Mouse (Mus musculus): ENCODE measurements around the gene Umodl1.

Gene Umodl1

DNA sequence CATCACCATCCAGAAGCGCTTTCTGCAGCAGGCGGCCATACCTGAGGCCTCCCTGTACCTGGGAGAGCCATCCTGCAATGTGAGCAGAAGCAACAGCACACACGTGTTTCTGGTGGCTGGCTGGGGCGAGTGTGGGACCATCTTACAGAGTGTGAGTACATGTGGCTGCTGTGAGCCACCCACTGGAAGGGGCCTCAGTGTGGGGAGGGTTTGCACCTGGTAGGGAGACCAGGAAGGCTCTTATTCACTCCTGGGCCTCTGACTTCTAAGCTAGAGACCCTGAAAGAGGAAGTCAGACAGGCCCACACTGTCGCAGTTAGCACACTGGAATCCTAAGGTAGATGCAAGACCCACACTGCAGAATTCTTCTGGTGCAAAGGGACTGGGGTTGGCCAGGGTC, 41.9 kb downstream of the Umodl1 start:
- in situ Hi-C loops (cut with MboI, MseI), result no loop called here

DNA sequence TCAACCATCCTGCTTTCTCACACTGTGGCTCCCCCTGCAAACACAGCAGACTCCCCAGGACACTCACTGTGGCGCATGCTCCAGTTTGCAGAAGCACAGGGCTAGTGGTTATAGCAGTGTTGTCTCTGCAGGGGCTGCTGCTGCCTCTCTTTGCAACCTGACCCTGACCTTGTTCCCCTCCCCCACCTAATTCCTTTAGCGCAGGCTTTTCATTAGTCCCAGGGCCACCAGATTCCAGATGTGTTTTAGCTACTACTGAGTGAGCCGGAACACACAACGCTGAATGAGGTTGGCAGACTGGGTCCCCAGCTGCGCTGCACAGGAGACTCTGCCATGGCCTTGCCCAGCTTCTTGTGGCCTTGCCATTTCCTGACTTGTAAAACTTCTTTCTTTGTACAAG, 46.5 kb downstream of the Umodl1 start:
- in situ Hi-C loops (cut with MboI, MseI), result no loop called here

GRCm38 (mm10) chr17:31002613-31003012, 48.2 kb downstream of the Umodl1 start:
- in situ Hi-C loops (cut with MboI, MseI), result no loop called here

GRCm38 (mm10) chr17:31005284-31005683, 50.8 kb downstream of the Umodl1 start:
- in situ Hi-C loops (cut with MboI, MseI), result no loop called here

GRCm38 (mm10) chr17:31007357-31007756, 52.9 kb downstream of the Umodl1 start:
- in situ Hi-C loops (cut with MboI, MseI), result no loop called here

GRCm38 (mm10) chr17:31008416-31008815, 54.0 kb downstream of the Umodl1 start:
- in situ Hi-C loops (cut with MboI, MseI), result no loop called here

DNA sequence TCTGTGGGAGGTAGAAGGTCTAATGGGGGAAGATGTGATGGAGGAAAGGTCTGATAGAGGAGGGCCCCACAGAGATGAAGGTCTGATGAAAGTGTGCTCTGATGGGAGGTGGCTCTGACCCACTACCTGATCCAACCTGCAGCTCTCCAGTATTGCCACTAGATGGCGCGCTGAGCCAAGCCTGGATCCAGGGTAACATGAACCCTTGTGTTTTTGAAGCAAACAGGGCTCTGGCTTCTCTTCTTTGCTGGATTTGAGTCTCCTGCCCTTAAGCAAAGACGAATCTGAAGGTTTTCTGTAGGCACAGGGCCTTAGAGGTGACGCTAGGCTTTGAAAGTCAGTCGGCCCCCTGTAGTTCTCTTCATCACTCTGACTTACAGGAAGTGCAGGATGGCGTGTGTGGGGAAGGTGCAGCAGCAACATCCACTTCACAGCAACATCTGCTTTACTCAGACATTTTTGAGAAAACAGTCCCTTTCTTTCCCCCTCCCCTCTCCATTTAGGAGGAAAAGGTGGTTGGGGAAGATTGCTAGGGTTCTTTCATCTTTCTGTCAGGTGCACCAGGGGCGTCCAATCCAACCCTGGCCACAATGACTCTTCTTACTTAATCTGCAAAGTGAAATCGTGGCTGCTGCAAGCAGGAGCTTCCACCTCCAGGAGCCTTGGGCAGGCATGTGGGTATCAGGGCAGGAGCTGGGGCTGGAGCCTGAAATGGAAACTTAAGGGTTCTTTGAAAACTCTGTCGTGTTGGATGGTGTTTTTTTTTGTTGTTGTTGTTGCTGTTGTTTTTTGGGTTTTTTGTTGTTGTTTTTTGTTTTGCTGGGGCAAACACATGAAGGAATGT, 57.3 kb downstream of the Umodl1 start:
- in situ Hi-C loops (cut with MboI, MseI), result loop anchor here (5.0 kb wide), 1 partner anchor 106 kb away; no protein-coding TSS in a partner anchor

DNA sequence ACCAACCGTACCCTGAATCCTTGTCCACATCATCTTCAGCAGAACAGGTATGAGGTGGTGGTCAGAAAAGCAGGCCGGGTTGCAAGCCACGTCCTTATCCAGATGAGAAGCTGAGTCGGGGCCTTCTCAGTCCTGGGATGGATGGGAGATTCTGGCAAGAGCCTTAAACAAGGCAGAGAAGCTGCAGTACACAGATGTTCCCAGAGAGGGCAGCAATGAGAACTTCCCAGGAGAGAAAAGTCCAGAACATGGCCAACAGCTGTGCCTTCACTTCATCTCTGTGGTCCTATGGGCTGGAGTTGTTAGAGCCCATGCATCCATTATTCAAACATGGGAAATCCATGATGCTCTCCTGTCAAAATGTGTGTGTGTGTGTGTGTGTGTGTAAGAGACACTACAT, 63.8 kb downstream of the Umodl1 start:
- in situ Hi-C loops (cut with MboI, MseI), result no loop called here

- in situ Hi-C loops (cut with MboI, MseI), result no loop called here
Observed at GRCm38 (mm10) chr17:31019505-31019904, 65.1 kb downstream of the Umodl1 start.

- in situ Hi-C loops (cut with MboI, MseI), result no loop called here
Observed at GRCm38 (mm10) chr17:31020078-31020477, 65.6 kb downstream of the Umodl1 start.

GRCm38 (mm10) chr17:31021276-31021675, 66.8 kb downstream of the Umodl1 start:
- in situ Hi-C loops (cut with MboI, MseI), result no loop called here

DNA sequence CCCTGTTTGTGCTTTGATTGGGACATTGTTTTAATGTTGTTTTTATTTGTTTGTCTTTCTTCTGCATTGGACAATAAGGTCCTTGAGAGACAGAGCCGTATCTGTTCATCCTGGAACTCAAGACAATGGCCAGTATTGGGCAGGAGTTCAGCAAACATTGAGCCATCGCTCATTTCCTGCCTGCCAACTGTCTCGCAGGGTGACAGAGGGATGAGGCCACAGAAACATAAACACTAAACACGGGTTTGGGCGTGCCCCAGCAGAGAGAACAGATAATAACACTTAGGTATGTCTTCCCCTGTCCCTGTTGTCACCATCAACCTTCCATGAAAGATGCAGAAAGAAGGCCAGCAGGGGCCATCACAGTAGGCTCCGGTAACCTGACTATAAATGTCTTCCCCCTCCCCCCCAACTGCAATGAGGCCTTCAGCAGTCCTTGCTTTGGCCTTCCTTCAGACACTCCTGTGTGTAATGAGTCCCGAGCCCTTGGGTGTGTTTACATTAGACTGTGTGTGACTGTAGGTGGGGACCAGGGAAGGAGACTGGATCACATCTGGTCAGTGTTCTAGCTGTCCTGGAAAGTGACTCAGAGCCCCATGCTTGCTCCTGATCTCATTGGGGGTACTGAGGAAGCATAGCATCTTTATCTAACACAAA, 69.8 kb downstream of the Umodl1 start:
- in situ Hi-C loops (cut with MboI, MseI), result no loop called here

GRCm38 (mm10) chr17:31024782-31025125, 70.3 kb downstream of the Umodl1 start:
- in situ Hi-C loops (cut with MboI, MseI), result no loop called here

- in situ Hi-C loops (cut with MboI, MseI), result no loop called here
Observed at GRCm38 (mm10) chr17:31026986-31027385, 72.5 kb downstream of the Umodl1 start.

DNA sequence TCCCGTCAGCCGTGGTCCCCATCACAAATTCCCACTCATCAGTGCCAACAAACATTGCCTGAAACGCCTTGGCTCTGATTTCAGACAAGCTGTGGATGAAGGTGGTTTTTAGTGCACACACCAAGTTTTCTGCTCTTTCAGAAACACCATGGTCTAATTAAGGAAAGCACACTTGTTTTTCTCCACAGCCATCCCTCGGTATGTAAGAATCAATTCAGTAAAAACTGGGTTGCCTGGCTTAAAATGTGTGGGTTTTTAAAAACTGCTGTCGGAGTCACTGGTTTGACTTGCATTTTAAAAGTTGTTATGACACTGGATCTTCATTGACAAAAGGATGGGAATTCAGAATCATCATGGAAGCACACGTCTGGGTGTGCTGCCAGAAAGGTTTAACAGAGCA, 73.3 kb downstream of the Umodl1 start:
- in situ Hi-C loops (cut with MboI, MseI), result no loop called here

GRCm38 (mm10) chr17:31028821-31029370, 74.5 kb downstream of the Umodl1 start:
- in situ Hi-C loops (cut with MboI, MseI), result no loop called here

GRCm38 (mm10) chr17:31029407-31029806, 75.0 kb downstream of the Umodl1 start:
- in situ Hi-C loops (cut with MboI, MseI), result no loop called here

- in situ Hi-C loops (cut with MboI, MseI), result loop anchor here (5.0 kb wide), 1 partner anchor 45 kb away; no protein-coding TSS in a partner anchor
Observed at GRCm38 (mm10) chr17:31032341-31032740, 77.9 kb downstream of the Umodl1 start.

DNA sequence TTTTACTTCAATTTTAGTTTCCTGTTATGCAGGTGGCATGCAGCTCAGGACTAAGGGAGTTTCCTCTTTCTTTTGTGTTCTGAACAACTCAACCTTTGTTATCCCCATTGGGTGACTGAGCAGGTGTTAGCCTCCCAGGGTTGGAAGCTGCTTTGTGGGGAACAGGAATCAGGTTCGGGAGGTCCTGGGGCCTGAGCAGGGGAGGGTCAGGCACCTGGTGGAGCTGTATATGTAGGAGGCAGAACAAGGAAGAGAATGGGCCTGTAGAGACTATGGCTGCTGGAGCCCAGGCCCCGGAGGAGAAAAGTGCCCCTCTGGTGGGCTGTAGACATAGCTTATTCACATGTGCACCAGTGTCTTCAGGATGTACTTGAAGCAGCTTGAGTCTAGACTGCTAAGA, 78.8 kb downstream of the Umodl1 start:
- in situ Hi-C loops (cut with MboI, MseI), result loop anchor here (5.0 kb wide), 1 partner anchor 44 kb away; no protein-coding TSS in a partner anchor

GRCm38 (mm10) chr17:31034165-31034564, 79.7 kb downstream of the Umodl1 start:
- in situ Hi-C loops (cut with MboI, MseI), result loop anchor here (5.0 kb wide), 1 partner anchor 43 kb away; no protein-coding TSS in a partner anchor

GRCm38 (mm10) chr17:31034674-31035356, 80.4 kb downstream of the Umodl1 start:
- in situ Hi-C loops (cut with MboI, MseI), result loop anchor here (5.0 kb wide), 1 partner anchor 42 kb away; no protein-coding TSS in a partner anchor

Measured in T-helper 1 cell (primary cell).